Mouse (Mus musculus) liver, embryonic 13.5 days (tissue): ENCODE measurements at regions not wholly inside any gene's neighbourhood (a gene's known extent, or its start where the extent isn't known, plus 50 kb on each side); places are given as distances from the start of the nearest gene placed in this dataset.

Source experiments
- ATAC-seq: fragments of 200-750 bp; cut with Nextera tagmentation; 2 replicates; pipeline ENCODE4 v1.8.0; 2017; ENCODE audit warnings: low read depth, mild to moderate bottlenecking, moderate number of reproducible peaks, moderate library complexity
- DNase-seq: peaks from one replicate; pipeline ENCODE4 v3.0.0; 2022
- H3K27ac ChIP-seq: fragments of 300-500 bp; sonication (generic); 2 replicates; pipeline ENCODE4 v1.5.1; 2015; ENCODE audit warnings: moderate library complexity, mild to moderate bottlenecking, inconsistent platforms
- H3K27me3 ChIP-seq: fragments of 300-500 bp; sonication (generic); 2 replicates; pipeline ENCODE4 v1.6.1; 2015; ENCODE audit warnings: mild to moderate bottlenecking, inconsistent platforms
- H3K36me3 ChIP-seq: fragments of 300-500 bp; sonication (generic); 2 replicates; pipeline ENCODE4 v1.6.1; 2015; ENCODE audit warnings: mild to moderate bottlenecking, inconsistent platforms
- H3K4me1 ChIP-seq: fragments of 300-500 bp; sonication (generic); replicated peaks from 2 replicates; pipeline ENCODE4 v1.6.1; 2015; ENCODE audit warnings: inconsistent platforms
- H3K4me2 ChIP-seq: fragments of 300-500 bp; sonication (generic); 2 replicates; pipeline ENCODE4 v1.6.1; 2015; ENCODE audit warnings: inconsistent platforms, mild to moderate bottlenecking, moderate library complexity
- H3K4me3 ChIP-seq: fragments of 300-500 bp; sonication (generic); replicated peaks from 2 replicates; pipeline ENCODE4 v1.5.1; 2015; ENCODE audit warnings: mild to moderate bottlenecking, inconsistent platforms
- H3K9ac ChIP-seq: fragments of 300-500 bp; sonication (generic); 2 replicates; pipeline ENCODE4 v1.6.1; 2015; ENCODE audit warnings: mild to moderate bottlenecking, inconsistent platforms
- H3K9me3 ChIP-seq: fragments of 300-500 bp; sonication (generic); replicated peaks from 2 replicates; pipeline ENCODE4 v1.6.1; 2016; ENCODE audit warnings: inconsistent platforms
- WGBS: fragments of 180-500 bp; shearing (Covaris S2); methylation state at CpG from one replicate; pipeline ENCODE4 v1.1.7; 2015; ENCODE audit not compliant: insufficient replicate concordance; 5-methylcytosine and 5-hydroxymethylcytosine counted together

- Histone ChIP-seq H3K27me3 (no peaks in the 10 kb centered on the region), H3K9ac (no peak overlapping the region), H3K4me1 (no peaks in the 10 kb centered on the region), H3K36me3 (no peaks in the 10 kb centered on the region), H3K4me3 (no peak overlapping the region), H3K27ac (no peak overlapping the region), H3K9me3 (no peaks in the 10 kb centered on the region), H3K4me2 (no peak overlapping the region)
- no peak for ATAC-seq
- no peak for DNase-seq
- WGBS = 54% methylated on average over 3 of the region's 3 CpGs
These were observed 247.3 kb upstream of the Nrp1 start for GRCm38 (mm10) chr8:128111132-128111531.

- Histone ChIP-seq H3K36me3 (no peaks in the 10 kb centered on the region), H3K9me3 (no peaks in the 10 kb centered on the region), H3K4me2 (no peak overlapping the region), H3K27me3 (no peaks in the 10 kb centered on the region), H3K4me1 (no peaks in the 10 kb centered on the region), H3K9ac (no peak overlapping the region), H3K27ac (no peak overlapping the region), H3K4me3 (no peak overlapping the region)
- no peak for DNase-seq
- WGBS = 49% methylated on average over 1 of the region's 1 CpGs
- ATAC-seq = no peak
These were observed 245.3 kb upstream of the Nrp1 start for GRCm38 (mm10) chr8:128113116-128113515.

- DNase-seq = no peak
- WGBS = 28% methylated on average over 4 of the region's 4 CpGs
- Histone ChIP-seq H3K27me3 (no peaks in the 10 kb centered on the region), H3K4me2 (no peak overlapping the region), H3K27ac (no peak overlapping the region), H3K4me1 (peaks cover 3% of the 10 kb centered on the region; the same call in 1 of the 2 replicates), H3K4me3 (no peak overlapping the region), H3K36me3 (no peaks in the 10 kb centered on the region), H3K9ac (no peak overlapping the region), H3K9me3 (no peaks in the 10 kb centered on the region)
- peak; percentile 70 for ATAC-seq
These were observed 217.0 kb upstream of the Nrp1 start for GRCm38 (mm10) chr8:128141290-128141966.

- H3K4me2 ChIP-seq = no peak overlapping the region
- ATAC-seq = no peak
These were observed 210.0 kb upstream of the Nrp1 start for GRCm38 (mm10) chr8:128148351-128148942.

DNA sequence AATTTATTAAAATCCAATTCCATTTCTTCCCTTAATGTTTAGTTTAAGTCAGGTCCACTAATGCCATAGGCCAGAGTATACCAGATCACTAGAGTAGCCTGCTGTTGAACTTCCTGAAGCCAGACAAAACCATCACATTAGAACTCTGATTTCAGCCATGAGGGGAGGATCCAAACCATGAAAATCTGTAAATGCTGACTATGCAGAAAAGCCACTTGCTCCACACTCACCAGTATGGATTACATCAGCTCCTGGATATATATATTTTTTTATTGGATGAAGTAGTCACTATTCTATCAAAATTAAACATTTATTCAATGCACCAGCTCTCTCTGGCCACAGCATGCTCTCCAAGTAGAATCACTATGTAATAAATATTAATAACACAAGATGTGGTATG is 202.8 kb upstream of the Nrp1 start:
- Histone ChIP-seq H3K9me3 (no peaks in the 10 kb centered on the region), H3K4me3 (no peak overlapping the region), H3K4me1 (no peaks in the 10 kb centered on the region), H3K27ac (no peak overlapping the region), H3K9ac (no peak overlapping the region), H3K4me2 (no peak overlapping the region), H3K27me3 (no peaks in the 10 kb centered on the region), H3K36me3 (no peaks in the 10 kb centered on the region)
- DNase-seq = no peak
- ATAC-seq = no peak

More at GRCm38 (mm10) chr8:128148351-128148942, 210.0 kb upstream of the Nrp1 start:
- no peaks in the 10 kb centered on the region for H3K9me3 ChIP-seq
- no peak overlapping the region for H3K4me3 ChIP-seq
- no peak for DNase-seq
- H3K36me3 ChIP-seq = no peaks in the 10 kb centered on the region
- H3K9ac ChIP-seq = no peak overlapping the region
- WGBS = 41% methylated on average over 3 of the region's 3 CpGs
- H3K27ac ChIP-seq = no peak overlapping the region
- no peaks in the 10 kb centered on the region for H3K4me1 ChIP-seq
- no peaks in the 10 kb centered on the region for H3K27me3 ChIP-seq

DNA sequence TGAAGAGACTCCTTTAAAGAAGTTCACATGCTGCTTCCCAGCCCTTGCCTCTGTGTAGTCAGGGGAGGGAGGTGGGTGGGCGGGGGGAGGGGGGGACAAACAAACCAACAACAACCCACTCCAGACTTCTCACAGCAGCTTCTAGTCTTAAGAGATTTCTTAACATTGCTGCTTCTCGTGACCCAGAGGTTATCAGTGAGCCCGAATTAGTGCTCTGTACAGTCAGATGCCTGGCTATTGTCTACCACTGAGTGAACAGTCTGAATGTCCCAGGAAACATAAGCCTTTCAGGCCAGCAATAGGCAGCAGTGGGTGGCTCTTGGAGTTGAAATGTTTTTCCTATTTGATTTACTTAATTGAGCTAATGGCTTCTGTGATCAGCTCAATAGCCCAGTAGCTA is 202.2 kb upstream of the Nrp1 start:
- Histone ChIP-seq H3K4me3 (no peak overlapping the region), H3K4me1 (no peaks in the 10 kb centered on the region), H3K36me3 (no peaks in the 10 kb centered on the region), H3K9ac (no peak overlapping the region), H3K27ac (no peak overlapping the region), H3K27me3 (no peaks in the 10 kb centered on the region), H3K9me3 (no peaks in the 10 kb centered on the region), H3K4me2 (no peak overlapping the region)
- 35% methylated on average over 3 of the region's 3 CpGs for WGBS
- ATAC-seq = no peak
- DNase-seq = no peak

DNA sequence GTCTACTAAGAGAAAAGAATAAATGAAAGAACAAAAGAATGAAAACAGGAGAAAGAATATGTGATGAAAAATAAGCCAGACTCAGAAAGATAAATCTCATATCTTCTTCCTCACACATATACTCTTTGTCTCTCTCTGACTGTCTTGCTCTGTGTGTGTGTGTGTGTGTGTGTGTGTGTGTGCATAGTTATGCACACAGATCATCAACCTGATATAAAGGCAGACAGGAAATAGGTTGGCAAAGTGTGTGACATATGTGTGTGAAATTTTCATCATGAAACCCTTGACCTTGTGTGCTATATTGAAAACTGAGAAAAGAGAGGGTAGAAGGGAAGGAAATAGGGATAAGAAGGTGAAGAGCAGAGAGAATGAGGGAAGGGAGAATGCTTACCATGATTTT is 195.5 kb upstream of the Nrp1 start:
- H3K9me3 ChIP-seq = no peaks in the 10 kb centered on the region
- H3K9ac ChIP-seq = no peak overlapping the region
- H3K36me3 ChIP-seq = no peaks in the 10 kb centered on the region
- ATAC-seq = no peak
- H3K27ac ChIP-seq = no peak overlapping the region
- H3K4me3 ChIP-seq = no peak overlapping the region
- H3K4me1 ChIP-seq = no peaks in the 10 kb centered on the region
- no peaks in the 10 kb centered on the region for H3K27me3 ChIP-seq
- no peak for DNase-seq
- H3K4me2 ChIP-seq = no peak overlapping the region

DNA sequence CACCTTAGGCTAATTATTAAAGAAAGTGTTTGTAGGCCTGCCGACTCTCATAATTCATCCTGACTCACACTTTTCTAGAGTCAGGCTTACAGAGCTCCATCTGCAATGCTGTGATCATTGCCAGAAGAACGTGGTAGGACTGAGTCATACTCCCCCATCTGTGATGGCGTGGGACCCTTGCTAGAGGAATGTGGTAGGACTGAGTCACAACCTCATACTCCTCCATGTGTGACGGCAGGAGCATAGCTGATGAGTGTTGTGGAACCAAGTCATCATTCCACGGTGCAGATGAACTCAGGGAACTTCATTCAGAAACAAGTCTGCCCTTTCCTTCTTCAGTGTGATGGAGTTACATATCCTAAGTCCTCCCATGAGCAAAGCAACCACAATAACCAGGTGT is 193.4 kb upstream of the Nrp1 start:
- Histone ChIP-seq H3K9me3 (no peaks in the 10 kb centered on the region), H3K36me3 (no peaks in the 10 kb centered on the region), H3K4me1 (no peaks in the 10 kb centered on the region), H3K4me3 (no peak overlapping the region), H3K4me2 (no peak overlapping the region), H3K9ac (no peak overlapping the region), H3K27me3 (no peaks in the 10 kb centered on the region), H3K27ac (no peak overlapping the region)
- 72% methylated on average over 5 of the region's 5 CpGs for WGBS
- ATAC-seq = no peak
- DNase-seq = no peak

- Histone ChIP-seq H3K4me2 (no peak overlapping the region), H3K4me3 (no peak overlapping the region), H3K4me1 (no peaks in the 10 kb centered on the region), H3K27me3 (no peaks in the 10 kb centered on the region), H3K36me3 (no peaks in the 10 kb centered on the region), H3K27ac (no peak overlapping the region), H3K9ac (no peak overlapping the region), H3K9me3 (no peaks in the 10 kb centered on the region)
- 70% methylated on average over 2 of the region's 2 CpGs for WGBS
- DNase-seq = no peak
- ATAC-seq = no peak
These were observed 192.8 kb upstream of the Nrp1 start for GRCm38 (mm10) chr8:128165591-128165990.

DNA sequence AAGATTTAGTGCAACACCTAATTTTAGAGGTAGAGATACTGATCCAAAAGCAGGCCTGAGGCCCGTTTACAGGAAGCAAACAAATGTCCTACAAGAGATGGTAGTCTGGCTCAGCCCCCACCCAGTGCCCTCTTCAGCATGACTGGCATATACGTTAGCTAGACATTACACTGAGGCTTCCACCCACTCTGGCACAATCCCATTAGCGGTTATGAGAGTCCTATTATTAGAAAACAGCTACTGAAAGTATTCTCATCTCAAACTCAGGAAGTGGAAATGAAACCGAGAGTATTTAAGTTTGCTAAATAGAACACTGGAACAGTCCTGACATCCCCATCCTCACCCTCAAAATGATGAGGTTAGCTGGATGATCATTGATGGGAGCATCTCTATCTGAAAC is 192.3 kb upstream of the Nrp1 start:
- ATAC-seq (no peak), DNase-seq (no peak)
- H3K4me3 ChIP-seq = no peak overlapping the region
- no peak overlapping the region for H3K4me2 ChIP-seq
- 55% methylated on average over 4 of the region's 4 CpGs for WGBS
- H3K36me3 ChIP-seq = no peaks in the 10 kb centered on the region
- no peaks in the 10 kb centered on the region for H3K4me1 ChIP-seq
- no peak overlapping the region for H3K27ac ChIP-seq
- H3K27me3 ChIP-seq = no peaks in the 10 kb centered on the region
- no peaks in the 10 kb centered on the region for H3K9me3 ChIP-seq
- no peak overlapping the region for H3K9ac ChIP-seq

- DNase-seq = no peak
These were observed 189.6 kb upstream of the Nrp1 start for GRCm38 (mm10) chr8:128168819-128169218.

GRCm38 (mm10) chr8:128171116-128171515 is 187.3 kb upstream of the Nrp1 start:
- Histone ChIP-seq H3K27ac (no peak overlapping the region), H3K4me1 (no peaks in the 10 kb centered on the region), H3K4me3 (no peak overlapping the region), H3K4me2 (no peak overlapping the region), H3K9me3 (no peaks in the 10 kb centered on the region), H3K27me3 (no peaks in the 10 kb centered on the region), H3K9ac (no peak overlapping the region), H3K36me3 (no peaks in the 10 kb centered on the region)
- WGBS = 4% methylated on average over 1 of the region's 1 CpGs
- ATAC-seq (no peak), DNase-seq (no peak)

More at GRCm38 (mm10) chr8:128168819-128169218, 189.6 kb upstream of the Nrp1 start:
- H3K9me3 ChIP-seq = no peaks in the 10 kb centered on the region
- no peak overlapping the region for H3K4me2 ChIP-seq
- no peaks in the 10 kb centered on the region for H3K36me3 ChIP-seq
- no peaks in the 10 kb centered on the region for H3K27me3 ChIP-seq
- H3K9ac ChIP-seq = no peak overlapping the region
- 76% methylated on average over 3 of the region's 3 CpGs for whole genome bisulfite sequencing
- no peak overlapping the region for H3K27ac ChIP-seq
- H3K4me1 ChIP-seq = no peaks in the 10 kb centered on the region
- H3K4me3 ChIP-seq = no peak overlapping the region
- no peak for ATAC-seq
